Mouse (Mus musculus) left cerebral cortex, postnatal 4 days (tissue): ENCODE results near the gene Stra6. TPM values are rescaled to one million over a fixed set of nuclear protein-coding genes. Genes with fewer than 3 reads are reported as not detected.

Experiments used
- DNase-seq: peaks from one replicate; pipeline ENCODE4 v3.0.0-alpha.2; 2022
- intact Hi-C: fragments of 180-260 bp; cut with DNase I; formaldehyde crosslinking; loops from one replicate; pipeline ENCODE4 v1.15.1; 2025
- total RNA-seq, 2 experiments: library from RNA; stranded (reverse); gene quantifications; 2 replicates each; pipeline ENCODE4 v1.2.3; 2021

The Stra6 gene
- total RNA-seq, 2 experiments from 2014 or later = 10.1 to 12.5 TPM

DNA sequence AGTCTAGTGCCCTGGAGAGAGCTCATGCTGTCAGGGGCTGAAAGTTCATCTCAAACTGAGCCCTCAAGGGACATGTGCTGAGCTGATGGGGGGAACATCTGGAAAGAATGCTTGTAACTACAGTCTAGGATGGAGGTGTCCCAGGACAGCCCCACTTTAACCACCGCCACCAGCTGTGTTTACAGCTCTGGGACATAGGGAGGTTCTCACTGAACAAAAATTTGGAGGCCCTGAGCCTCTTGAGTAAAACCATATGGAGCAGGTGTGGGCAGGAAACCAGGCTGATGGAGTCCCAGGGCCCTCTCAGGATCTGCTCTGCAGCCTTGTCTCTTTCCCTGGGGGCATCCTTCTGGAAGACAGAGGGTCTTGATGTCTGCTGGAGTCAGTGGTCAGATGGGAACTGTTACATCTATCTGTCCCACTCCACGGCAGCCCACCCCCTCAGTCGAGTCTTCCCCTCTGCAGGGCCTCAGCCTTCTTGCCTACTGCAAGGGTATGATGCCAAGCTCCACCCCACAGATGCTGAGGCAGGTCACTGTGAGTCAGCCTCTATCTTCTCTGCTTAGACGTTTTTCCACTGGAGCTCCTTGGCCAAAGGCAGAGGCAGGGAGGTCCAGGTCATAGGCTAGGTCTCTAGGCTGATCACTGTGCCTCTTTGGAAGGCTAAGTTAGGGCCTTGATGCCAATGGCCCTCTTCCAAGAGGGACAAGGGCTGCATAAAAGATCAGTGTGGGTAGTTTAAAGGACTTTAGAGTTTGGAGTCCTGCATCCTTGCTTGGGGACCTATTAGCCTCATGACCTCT is 28.2 kb downstream of the Stra6 start:
- no peak for DNase-seq
- intact Hi-C loops = no loop called here

DNA sequence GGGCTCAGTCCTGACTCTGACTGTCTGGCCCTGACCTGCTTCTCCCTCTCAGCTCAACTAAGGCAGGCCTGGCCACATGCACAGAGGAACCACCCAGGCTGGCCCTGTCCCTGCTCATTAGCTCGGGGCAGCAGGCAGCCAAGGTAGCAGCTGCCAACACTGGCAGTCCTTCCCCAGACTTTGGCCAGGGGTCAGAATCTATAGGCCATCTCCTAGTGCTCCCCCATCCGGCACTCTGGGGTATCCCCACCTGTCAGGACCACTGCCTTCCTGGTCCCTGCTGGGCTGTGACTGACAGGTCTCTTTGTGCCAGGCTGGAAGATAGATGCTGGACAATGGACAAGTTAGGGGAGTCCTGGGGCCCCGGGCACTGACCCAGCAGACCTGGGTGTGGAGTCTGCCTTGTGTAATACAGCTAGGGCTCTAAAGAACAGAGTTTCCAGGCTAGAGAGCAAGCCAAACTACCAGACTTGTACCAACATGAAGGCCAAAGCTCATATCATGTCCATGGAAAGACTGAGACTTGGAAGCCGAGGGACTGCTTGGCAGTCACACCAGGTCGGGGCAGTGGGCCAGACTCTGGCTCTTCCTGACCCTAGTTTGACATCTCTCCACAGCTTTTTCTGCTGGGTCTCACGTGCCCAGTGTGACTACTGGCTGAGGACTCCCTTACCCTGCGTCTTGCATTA is 29.1 kb downstream of the Stra6 start:
- DNase-seq = peak; percentile 95

DNA sequence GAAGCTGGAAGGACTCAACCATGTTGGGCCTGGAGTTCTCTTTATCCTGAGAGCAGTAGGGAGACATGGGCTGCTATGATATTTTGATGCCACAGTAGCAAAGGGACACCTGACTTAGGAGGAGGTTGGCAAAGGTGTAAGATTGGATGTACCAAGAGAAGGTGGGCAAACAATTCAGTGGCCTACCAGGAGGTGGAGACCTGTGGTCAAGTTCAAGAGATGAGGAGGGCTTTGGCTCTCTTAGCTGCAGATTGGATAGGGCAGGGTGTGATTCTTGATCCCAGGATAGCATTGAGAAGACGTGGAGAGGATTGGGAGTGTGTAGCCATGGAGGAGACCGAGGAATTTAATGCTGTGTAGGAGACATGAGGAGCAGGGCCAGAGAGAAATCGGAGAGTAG is 30.2 kb downstream of the Stra6 start:
- DNase-seq = no peak
- intact Hi-C loops = no loop called here

More for the DNA sequence above, 29.1 kb downstream of the Stra6 start:
- intact Hi-C loops = no loop called here

DNA sequence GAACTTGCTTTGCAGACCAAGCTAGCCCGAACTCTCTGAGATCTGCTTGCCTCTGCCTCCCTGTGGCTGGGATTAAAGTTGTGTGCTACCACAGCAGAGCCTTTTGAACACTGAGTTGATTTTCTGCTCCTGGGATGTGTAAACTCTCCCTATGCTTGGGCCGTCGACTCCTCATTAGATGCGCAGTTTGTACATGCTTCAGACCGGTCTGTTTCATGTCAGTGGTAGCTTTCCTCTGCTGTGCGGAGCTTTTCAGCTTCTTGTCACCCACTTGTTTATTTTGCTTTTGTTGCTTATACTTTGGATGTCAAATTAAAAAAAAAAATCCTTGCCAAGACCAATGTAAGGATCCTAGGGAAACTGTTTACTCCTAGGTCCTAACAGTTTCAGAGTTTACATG is 32.4 kb downstream of the Stra6 start:
- intact Hi-C loops = no loop called here

DNA sequence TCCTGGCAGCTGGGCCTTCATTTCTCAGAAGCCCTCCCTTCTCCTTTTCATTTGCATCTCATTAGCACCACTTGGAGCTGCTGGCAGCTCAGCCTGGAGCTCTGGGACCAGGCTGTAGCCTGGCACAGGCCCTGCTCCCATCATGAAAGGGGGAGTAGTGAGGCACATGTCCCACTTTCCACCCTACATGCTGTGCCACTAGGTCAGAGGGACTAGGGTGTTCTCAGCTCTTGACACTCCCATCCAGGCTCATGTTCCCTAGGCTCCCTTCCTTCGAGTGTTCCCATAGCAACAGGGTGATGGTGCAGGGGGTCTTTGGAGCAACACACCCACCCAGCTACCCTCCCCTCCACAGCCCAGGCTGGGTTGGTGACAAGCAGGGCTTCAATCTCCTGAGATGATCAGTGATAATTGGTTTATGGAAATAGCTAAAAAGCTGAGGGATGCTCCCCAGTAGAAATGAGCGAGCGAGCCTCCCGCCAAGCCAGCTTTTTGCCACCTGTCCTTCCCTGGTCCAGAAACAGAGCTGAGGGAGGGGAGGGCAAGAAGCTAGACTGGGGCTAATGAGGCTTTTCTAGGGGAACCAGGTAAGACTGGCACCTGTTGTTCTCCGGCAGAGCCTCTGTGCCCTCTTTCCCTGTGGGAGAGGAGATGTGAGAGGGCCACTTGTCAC is 33.2 kb downstream of the Stra6 start:
- DNase-seq = peak; percentile 89
- intact Hi-C loops = no loop called here

More for the DNA sequence above, 32.4 kb downstream of the Stra6 start:
- no peak for DNase-seq

DNA sequence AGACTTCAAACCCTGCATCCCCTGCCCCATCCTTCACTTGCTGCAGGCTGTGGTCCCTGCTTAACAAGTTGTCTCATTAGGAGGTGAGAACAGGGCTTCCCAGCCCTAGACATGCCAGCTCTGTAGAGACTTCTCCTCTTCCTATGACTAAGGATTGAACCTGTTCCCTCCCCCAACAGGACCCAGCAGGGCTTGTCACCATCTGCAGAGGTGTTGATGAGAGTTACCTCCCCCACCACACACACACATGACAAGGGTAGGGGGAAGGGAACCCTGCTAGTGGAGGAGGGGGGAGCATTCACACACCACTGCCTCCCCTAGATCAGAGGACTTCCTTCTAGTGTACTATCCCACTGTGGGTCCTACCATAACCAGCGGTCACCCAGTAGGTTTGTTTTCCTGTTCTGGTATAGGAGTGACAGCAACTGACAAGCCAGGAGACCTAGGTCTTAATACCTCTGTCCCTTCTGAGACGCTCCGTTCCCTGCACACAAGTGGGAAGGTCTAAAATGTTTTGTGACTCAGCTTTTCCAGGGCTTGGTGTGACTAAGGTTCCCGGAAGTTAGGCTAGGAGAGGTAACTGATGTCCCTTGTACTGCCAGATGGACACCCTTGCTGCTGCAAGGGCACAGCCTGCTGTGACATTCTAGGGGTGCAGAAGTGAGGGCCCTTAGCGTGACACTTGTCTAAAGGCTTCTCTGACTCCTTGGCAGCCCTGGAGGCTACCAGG is 36.4 kb downstream of the Stra6 start:
- DNase-seq = no peak
- intact Hi-C loops = no loop called here

DNA sequence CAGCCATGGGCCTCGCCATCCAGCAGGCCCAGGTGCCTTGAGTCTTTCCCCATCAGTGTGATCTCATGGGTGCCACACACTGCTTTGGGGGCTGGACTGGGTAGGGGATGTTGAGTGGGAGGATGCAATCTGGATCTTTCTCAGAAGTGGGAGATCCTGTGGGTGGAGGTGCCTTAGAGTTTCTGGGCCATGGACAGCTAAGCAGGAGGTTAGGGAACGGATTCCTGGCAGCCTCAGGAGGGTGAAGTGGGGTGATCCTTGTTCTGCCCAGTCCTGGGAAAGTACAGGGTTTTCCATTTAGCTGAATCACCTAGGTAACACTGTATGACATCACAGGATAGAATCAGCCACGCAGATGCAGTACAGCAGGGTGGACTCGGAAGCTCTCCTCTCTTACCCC is 38.4 kb downstream of the Stra6 start:
- intact Hi-C loops = no loop called here
- no peak for DNase-seq

DNA sequence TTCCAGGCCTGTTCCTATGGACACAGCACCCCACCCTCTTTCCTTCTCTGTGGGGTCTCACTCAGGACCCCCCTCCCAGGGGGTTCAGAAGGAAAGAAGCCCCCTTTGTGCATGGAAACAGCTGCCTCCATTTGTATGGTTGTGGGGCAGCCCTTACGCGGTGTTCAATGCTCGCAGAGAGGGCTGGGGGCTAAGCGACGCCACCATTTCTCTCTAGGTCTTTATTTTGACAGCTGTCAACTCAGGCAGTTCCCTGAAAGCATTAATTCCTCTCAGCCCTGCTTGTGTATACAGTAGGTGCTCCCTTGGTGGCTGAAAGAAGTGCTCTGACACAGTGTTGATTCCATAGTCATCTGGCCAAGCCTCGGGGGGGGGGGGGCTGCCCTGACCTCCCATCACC is 40.1 kb downstream of the Stra6 start:
- no peak for DNase-seq
- intact Hi-C loops = no loop called here

DNA sequence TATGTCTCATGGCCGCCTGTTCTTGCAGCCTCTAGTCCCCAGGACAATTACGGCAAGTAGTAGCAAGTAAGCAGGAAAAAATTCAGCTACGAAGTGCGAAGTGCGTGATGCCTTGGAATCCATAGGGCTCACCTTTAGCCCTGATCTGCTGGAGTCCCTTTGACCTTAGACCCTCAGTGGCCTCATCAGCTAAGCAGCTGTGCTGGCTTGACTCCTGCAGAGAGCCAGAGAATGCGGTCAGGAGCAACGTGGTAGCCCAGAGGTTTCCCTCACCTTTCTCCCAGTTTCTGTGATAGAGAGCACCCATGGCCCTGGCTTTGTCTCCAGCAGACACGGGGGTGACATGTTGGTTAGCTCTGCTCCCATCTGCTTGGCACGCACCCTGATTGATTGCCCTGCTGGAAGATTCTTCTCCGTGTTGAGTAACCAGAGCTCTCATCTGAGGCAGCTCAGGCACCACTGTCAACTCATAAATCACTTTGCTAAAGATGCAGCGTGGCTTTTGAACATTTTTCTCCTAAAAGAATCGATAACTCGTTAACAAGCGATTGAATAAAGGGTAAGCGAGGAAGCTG is 42.1 kb downstream of the Stra6 start:
- no peak for DNase-seq
- intact Hi-C loops = no loop called here

DNA sequence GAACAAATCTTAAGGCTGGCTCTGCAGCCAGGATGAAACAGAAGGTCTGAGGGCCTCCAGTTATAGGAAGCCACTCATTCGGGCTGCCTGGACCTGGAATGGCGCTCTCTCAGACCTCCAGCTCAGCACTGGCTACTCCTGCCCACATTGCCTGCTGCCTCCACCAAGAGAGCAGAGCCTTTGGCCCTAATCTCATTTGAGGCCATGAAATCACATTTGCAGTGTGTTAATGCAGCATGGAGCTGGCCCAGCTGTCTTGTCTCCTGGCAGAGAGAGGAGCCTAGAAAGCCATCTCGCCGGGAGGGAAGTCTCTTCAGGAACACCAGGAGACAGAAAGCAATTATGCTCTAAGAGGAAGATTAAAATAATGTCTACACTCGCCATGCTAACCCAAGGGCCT is 43.9 kb downstream of the Stra6 start:
- intact Hi-C loops = no loop called here
- DNase-seq = peak; percentile 73

DNA sequence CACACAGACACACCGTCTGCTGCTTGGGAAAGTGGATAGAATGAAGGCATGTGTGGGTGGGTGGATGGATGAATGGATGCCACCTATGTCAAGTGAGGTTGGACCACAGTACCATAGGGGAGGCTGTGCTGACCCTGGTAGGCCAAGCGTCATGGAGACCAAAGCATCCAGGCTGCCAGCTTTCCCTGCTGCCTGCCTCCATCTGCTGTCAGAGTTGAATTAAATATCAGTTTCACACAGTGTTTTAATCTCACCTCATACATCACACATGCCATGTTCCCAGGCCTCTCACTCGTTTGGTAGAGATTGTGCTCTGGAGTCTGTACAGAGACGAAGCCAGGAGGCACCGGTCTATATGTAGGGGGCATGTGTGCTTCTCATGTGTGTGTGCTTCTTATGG is 47.2 kb downstream of the Stra6 start:
- DNase-seq = peak; percentile 65
- intact Hi-C loops = no loop called here

DNA sequence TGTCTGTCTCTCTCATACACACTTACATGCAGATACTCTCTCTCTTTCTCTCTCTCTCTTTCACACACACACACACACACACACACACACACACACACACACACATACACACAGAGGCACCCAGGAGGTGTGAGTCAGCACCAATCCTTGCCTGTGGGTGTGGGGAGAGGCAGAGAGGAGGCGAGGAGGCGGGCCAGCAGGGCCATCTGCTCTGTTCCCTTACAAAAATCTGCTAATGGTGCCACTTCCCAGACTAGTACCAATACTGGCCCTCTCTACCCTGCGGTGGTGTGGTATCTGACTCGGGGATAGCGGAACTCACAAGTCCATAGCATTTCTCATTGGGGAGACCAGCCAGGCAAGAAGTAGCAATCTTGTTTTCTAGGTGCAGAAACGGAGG is 47.8 kb downstream of the Stra6 start:
- intact Hi-C loops = no loop called here

DNA sequence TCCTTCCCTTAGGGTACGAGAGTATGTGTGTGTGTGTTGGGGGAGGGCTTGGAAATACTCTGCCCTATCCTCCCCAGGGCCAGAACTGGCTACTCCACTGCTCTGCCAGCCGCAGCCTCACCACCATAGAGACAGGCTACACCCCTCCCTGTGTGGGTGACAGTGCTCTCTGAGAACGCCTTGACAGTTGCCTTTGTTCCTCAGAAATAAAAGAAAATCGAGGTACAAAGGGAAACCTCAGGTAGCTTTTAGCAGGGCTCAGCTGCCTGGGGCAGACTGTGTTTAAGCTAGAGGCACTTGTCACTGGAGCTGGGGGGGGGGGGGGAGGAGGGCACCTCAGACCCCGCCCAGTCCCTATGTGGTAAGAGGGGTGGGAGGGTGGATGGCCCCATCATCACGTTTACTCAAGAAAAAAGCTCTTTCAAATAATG is 48.7 kb downstream of the Stra6 start:
- DNase-seq = no peak
- intact Hi-C loops = no loop called here

More for the DNA sequence above, 47.8 kb downstream of the Stra6 start:
- peak; percentile 79 for DNase-seq

DNA sequence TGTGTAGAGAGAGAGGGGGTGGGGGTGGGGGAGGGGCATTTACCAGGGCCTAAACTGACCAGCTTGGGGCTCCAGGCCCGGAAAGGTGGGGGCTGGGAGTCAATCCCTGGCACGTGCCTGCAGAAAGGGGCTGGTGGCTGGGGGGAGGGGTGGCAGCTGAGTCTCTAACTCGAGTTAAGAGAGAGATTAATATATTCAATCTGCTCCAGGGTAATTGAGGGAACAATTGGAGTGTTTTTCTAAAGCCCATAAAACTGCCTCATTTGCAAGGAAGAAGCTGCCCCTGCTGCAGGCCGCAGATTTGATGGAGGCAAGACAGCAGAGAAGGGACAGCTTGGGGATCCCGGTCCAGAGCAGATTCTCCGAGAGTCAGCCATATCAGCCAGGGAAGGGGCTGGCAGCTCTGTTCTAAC is 49.3 kb downstream of the Stra6 start:
- peak; percentile 95 for DNase-seq

DNA sequence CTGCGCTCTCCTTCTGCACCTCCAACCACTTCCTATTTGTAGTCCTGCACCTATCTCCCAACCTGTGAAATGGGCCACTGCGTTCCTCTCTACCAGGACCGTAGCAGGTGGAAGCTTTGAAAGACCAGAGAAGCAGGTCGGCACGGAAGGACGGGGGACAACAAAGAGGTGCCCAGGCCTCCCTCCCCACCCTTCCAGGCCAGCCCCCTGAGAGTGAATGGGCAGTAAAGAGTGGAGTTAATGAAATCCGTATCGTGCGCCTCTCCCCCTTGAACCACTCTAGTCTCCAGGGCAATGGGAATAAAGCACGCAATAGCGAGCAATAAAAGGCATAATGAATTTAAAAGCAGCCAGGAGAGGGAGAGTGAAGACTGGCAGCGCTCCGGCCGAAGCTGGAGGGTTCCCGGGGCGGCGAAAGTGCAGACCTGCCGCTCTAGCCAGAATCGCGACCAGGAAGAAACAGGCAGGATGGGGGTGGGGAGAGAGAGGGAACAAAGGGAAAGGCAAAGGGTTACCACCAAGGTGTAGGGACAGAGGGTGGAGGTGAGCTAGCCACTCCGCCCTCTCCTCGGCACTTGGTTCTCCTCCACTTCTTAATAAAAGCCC is 49.8 kb downstream of the Stra6 start:
- intact Hi-C loops = no loop called here
- peak; percentile 62 for DNase-seq

More for the DNA sequence above, 49.3 kb downstream of the Stra6 start:
- intact Hi-C loops = no loop called here

DNA sequence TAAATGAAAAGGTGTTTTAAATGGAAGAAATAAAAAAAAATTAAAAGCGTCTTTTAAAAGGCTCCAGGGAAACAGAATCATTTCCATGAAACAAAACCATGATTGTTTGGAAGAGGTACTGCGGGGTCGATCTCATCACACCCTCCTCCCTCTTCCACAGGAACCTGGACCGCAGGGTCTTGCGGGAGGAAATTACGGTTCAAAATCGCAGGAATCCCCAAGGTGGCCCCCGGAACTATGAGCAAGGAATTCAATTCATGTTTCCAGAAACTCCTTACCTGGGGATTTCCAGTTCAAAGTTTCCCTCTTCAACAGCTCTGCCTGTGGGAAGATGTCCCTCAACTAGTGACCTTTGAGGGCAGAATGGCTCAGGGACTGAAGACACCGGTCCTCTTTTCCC is 50.4 kb downstream of the Stra6 start:
- intact Hi-C loops = no loop called here
- DNase-seq = no peak

DNA sequence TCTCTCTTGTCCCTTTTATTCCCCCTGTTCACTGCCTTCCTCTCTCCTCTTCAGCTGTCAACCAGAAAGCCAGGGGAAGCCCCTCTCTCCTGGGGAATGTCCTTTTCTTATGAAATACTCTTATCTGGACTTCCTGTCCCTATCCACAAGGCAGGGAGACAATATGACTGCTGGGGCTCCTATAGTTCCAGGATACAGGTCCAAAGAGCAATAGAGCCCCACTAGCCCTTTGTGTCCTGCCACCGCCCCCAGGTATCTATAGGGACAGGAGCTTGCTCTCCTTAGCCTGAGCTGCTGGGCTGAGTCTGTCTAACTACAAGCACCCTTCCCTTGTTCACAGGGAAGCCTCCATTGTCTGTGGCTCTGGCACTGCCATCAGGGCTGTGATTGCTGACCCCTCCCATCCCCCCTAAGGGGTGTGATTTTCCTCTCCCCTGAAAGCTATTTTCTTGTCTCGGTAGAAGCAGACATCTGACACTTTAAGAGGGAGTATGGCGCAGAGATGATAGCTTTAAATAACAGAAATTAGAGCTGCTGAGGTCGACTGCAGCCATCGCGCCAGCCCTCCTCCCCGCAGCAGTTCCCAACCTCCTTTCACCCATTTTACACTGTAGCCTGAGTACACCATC is 51.8 kb downstream of the Stra6 start:
- intact Hi-C loops = no loop called here
- no peak for DNase-seq

DNA sequence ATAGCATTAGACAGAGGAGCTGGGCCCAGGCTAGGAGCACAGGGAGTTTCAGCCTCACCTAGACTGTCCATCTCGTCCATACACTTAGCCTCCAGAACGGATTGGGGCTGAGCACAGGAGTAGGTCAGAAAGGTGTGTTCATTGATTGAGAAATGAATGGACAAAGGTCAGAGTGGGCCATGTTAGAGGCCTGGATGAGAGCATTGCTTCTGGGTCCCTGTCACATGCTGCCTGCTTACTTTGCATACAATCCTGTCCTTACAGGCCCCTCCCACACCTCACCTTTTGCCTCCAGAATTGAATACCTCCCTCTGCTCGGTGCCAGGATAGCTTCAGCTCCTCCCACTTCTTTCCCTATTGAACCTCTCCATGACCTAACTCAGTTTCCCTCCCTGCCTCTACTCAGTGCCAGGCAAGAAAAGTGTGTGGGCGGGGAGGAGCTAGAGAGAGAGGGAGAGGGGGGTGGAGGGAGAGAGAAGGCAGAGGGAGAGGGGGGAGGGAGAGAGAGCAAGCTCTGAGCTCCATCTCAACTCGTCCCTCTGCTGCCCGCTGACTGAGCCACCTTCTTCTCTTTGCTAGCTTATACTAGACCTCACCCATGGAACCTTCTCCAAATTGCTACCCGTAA is 52.5 kb downstream of the Stra6 start:
- intact Hi-C loops = no loop called here
- no peak for DNase-seq

DNA sequence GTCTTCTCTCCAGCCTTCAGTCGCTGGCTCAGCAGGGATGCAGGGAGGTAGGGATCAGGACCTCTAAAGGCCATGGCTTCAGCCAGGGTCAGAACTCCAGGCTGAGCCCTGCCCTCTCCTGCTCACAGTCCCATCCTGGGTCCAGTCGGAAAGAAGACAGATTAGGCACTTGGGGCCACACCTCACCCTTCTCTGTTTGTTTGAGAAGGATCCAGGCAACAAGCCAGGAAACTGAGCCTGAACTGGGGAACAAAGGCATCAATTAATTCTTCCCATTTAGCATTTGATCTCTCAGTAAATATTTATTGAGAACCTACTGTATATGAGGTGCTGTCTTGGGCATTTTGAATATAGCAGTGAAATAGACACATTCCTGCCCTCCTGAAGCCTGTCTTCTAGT is 55.1 kb downstream of the Stra6 start, which contains the start of gene Ccdc33:
Gene Ccdc33, minus strand, starts transcription at position 153 of the 400 bp plus-strand sequence.
- intact Hi-C loops = no loop called here
- no peak for DNase-seq
